Mouse (Mus musculus) heart, postnatal 0 days (tissue): Measurements from ENCODE around the gene Psenen.

Experiments
- CTCF ChIP-seq: IDR thresholded peaks from 2 replicates; pipeline ENCODE4 v1.5.1; 2016; ENCODE audit warnings: antibody characterized with exemption, control low read depth, low read depth
- EP300 ChIP-seq: IDR thresholded peaks from 2 replicates; pipeline ENCODE4 v1.6.1; 2016; ENCODE audit warnings: antibody characterized with exemption, low read depth

DNA sequence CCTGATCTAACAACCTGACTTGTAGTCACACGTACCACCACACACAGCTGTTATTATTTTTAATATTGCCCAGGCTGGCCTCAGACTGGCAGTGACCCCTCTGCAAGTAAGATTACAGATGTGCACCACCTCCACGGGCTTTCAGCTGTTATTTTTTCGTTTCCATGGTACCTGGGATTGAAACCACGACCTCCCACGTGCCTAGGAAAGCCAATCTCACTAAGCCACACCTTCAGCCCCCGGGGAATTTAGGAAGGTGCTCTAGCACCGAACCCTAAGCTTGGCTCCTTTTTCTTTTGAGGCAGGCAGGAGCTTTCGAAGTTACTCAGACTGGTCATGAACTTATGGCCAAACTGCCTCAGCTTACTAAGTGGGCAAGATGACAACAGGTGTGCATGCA lies 41.0 kb upstream of the Psenen start:
- no peak for TF ChIP-seq EP300
- TF ChIP-seq CTCF, result no peak
